Mouse (Mus musculus) limb, embryonic 11.5 days (tissue): ENCODE measurements at regions not wholly inside any gene's neighbourhood (a gene's known extent, or its start where the extent isn't known, plus 50 kb on each side); places are given as distances from the start of the nearest gene placed in this dataset.
"Not testable (repeated sequence)": the region's sequence is repeated elsewhere in the genome, so short reads cannot be mapped to it uniquely, and the experiment has no call there.

ENCODE experiments used
- ATAC-seq: fragments of 200-750 bp; cut with Nextera tagmentation; 2 replicates; pipeline ENCODE4 v1.8.0; 2017; ENCODE audit warnings: low read depth; ENCODE audit not compliant: insufficient number of reproducible peaks, low FRiP score, low TSS enrichment
- DNase-seq: peaks from one replicate; pipeline ENCODE4 v3.0.0-alpha.2; 2015; ENCODE audit warnings: low spot score
- H3K27ac ChIP-seq: fragments of 300-500 bp; sonication (generic); replicated peaks from 2 replicates; pipeline ENCODE4 v1.5.1; 2014; ENCODE audit warnings: low read depth, mild to moderate bottlenecking, low read length
- H3K27me3 ChIP-seq: fragments of 300-500 bp; sonication (generic); 2 replicates; pipeline ENCODE4 v1.6.1; 2014; ENCODE audit warnings: mild to moderate bottlenecking, low read length, mixed read lengths; ENCODE audit not compliant: control insufficient read depth, insufficient read depth
- H3K36me3 ChIP-seq: fragments of 300-500 bp; sonication (generic); 2 replicates; pipeline ENCODE4 v1.6.1; 2014; ENCODE audit warnings: mild to moderate bottlenecking, low read length, moderate library complexity, mixed read lengths; ENCODE audit not compliant: control insufficient read depth, insufficient read depth
- H3K4me1 ChIP-seq: fragments of 300-500 bp; sonication (generic); 2 replicates; pipeline ENCODE4 v1.6.1; 2014; ENCODE audit warnings: low read length, mixed read lengths; ENCODE audit not compliant: control insufficient read depth, insufficient read depth
- H3K4me2 ChIP-seq: fragments of 300-500 bp; sonication (generic); 2 replicates; pipeline ENCODE4 v1.6.1; 2014; ENCODE audit warnings: low read depth, mild to moderate bottlenecking, moderate library complexity; ENCODE audit not compliant: severe bottlenecking
- H3K4me3 ChIP-seq: fragments of 300-500 bp; sonication (generic); 2 replicates; pipeline ENCODE4 v1.5.1; 2014; ENCODE audit warnings: low read depth, low read length
- H3K9ac ChIP-seq: fragments of 300-500 bp; sonication (generic); 2 replicates; pipeline ENCODE4 v1.6.1; 2014; ENCODE audit warnings: mild to moderate bottlenecking, low read length
- H3K9me3 ChIP-seq: fragments of 300-500 bp; sonication (generic); 2 replicates; pipeline ENCODE4 v1.6.1; 2016; ENCODE audit warnings: low read length; ENCODE audit not compliant: control insufficient read depth
- WGBS: fragments of 180-500 bp; shearing (Covaris S2); extraction: QIAGEN DNeasy Blood & Tissue Kit; methylation state at CpG from one replicate; pipeline ENCODE4 v1.1.7; 2014; 5-methylcytosine and 5-hydroxymethylcytosine counted together

DNA sequence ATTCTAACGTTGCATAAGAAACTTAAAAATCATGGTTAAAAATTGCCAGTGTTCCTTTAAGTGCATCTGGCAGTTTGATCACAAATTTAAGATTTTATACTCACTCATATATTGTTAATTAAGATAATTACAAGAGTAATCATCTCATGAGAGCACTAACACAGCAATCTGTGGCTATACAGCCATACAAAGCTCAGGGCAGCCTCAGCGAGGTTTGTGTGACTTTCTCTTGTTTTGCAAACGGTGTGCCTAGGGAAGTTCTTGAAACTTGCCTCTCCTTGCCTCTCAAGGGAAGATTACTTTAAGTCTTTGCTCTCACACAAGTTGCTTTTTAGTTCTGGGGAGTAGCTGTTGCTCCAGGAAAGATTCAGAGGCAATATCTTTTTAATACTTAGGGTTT, 58.1 kb upstream of the Slc1a4 start:
- Histone ChIP-seq H3K4me3 (no peak overlapping the region), H3K4me2 (no peak overlapping the region), H3K4me1 (no peaks in the 10 kb centered on the region), H3K9ac (no peak overlapping the region), H3K27me3 (no peaks in the 10 kb centered on the region), H3K27ac (no peak overlapping the region), H3K36me3 (no peaks in the 10 kb centered on the region), H3K9me3 (no peaks in the 10 kb centered on the region)
- no peak for DNase-seq
- ATAC-seq, result no peak
- 78% methylated on average over 3 of the region's 3 CpGs for WGBS

DNA sequence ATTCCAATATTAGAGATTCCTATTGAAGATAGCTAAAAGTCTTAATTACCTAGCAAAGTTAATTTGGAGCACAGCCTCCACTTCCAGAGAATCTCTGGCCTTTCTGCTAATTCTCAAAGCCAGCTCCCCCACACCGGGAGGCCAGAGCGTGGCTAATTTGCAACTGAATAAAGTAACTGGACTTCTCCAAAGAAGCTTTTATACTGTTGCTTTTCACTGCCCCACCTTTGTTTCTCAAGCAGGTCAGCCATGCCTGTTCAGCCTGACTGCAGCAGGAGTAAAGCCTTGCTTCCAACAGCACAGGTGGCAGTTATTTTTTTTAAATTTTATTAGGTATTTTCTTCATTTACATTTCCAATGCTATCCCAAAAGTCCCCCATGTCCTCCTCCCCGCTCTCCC, 60.8 kb upstream of the Slc1a4 start:
- H3K4me2 ChIP-seq, ATAC-seq, H3K36me3 ChIP-seq, H3K27me3 ChIP-seq, H3K27ac ChIP-seq, H3K9ac ChIP-seq, H3K4me1 ChIP-seq, DNase-seq, H3K4me3 ChIP-seq, H3K9me3 ChIP-seq: not testable (repeated sequence)
- 86% methylated on average over 3 of the region's 3 CpGs for WGBS

DNA sequence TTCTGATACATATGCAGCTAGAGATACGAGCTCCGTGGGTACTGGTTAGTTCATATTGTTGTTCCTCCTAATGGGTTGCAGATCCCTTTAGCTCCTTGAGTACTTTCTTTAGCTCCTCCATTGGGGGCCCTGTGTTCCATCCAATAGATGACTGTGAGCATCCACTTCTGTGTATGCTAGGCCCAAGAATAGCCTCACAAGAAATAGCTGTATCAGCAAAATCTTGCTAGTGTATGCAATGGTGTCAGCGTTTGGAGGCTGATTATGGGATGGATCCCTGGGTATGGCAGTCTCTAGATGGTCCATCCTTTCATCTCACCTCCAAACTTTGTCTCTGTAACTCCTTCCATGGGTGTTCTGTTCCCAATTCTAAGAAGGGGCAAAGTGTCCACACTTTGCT, 61.3 kb upstream of the Slc1a4 start:
- H3K27ac ChIP-seq, ATAC-seq, H3K36me3 ChIP-seq, H3K4me1 ChIP-seq, H3K9ac ChIP-seq, H3K9me3 ChIP-seq, DNase-seq, H3K4me3 ChIP-seq, H3K4me2 ChIP-seq, H3K27me3 ChIP-seq: not testable (repeated sequence)
- whole genome bisulfite sequencing, result 83% methylated on average over 3 of the region's 3 CpGs

DNA sequence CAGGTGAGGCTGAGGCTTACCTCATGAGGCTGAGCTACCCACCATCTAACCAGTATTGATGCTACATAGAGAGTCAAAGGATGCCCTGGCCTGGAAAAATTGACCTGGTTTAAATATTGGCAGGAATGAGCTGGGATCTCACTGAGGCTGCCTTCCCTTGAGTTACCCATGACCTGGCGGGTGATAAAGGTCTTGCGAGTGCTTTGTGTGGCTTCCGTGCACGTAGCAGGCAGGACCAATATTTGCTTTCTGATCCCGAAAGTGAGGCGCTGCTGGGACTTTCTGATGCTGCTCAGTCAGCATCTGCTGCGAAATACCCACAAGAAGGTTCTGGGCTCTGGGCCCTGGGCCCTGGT, 63.3 kb upstream of the Slc1a4 start:
- ATAC-seq, result no peak
- WGBS, result 95% methylated on average over 7 of the region's 7 CpGs

DNA sequence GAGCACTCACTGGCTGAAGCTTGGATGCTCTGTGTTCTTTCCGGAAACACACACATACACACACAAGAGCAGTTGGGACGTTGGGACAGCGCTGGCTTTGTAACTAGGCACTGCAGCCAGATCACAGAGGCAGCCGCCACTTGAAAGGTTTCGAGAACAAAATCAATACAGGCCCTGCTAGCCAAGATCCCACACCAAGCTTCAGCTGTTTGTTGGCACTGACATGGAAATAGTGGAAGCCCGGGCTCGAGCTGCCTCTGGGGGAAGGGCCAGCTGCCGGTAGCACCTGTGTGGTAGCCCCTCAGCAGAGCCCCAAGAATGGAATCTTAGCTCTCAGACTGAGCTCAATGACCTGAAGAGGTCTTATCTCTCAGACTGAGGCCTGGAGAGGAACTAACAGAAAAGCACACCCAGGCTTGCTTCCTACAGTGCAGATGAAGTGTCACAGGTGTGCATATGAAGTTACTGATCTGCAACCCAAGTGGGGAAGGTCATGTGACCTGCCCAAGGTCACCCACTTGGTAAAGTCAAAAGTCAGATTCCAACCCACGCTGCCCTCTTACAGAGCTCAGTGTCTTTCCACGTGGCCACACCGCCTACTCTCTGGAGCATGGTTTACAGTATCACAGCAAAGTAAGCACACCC, 63.8 kb upstream of the Slc1a4 start:
- H3K9me3 ChIP-seq, result no peaks in the 10 kb centered on the region
- no peak overlapping the region for H3K27ac ChIP-seq
- ATAC-seq (no peak), DNase-seq (no peak)
- no peak overlapping the region for H3K4me2 ChIP-seq
- H3K36me3 ChIP-seq, result no peaks in the 10 kb centered on the region
- no peak overlapping the region for H3K4me3 ChIP-seq
- no peak overlapping the region for H3K9ac ChIP-seq
- H3K4me1 ChIP-seq, result no peaks in the 10 kb centered on the region
- WGBS, result 77% methylated on average over 11 of the region's 11 CpGs
- no peaks in the 10 kb centered on the region for H3K27me3 ChIP-seq

More for the DNA sequence above, 63.3 kb upstream of the Slc1a4 start:
- Histone ChIP-seq H3K4me1 (no peaks in the 10 kb centered on the region), H3K4me2 (no peak overlapping the region), H3K4me3 (no peak overlapping the region), H3K9ac (no peak overlapping the region), H3K36me3 (no peaks in the 10 kb centered on the region), H3K27me3 (no peaks in the 10 kb centered on the region), H3K27ac (no peak overlapping the region), H3K9me3 (no peaks in the 10 kb centered on the region)
- no peak for DNase-seq

DNA sequence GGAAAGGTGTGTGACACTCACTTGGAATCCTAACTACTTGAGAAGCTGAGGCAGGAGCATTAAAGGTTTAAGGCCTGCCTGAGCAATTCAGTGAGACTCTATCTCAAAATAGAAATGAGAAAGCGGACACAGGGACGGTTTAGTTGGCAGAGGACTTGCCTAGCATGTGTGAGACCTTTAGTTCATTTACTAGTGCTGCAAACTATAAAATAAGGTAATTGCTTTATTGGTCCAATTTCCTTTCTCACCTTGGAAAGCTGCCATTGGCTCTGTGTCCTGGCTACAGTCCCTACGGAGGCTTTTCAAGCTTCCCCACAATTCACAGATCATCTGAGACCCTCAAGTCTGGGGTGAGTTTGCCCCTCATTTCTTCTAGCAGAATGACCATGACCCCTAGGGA, 64.4 kb upstream of the Slc1a4 start:
- no peak overlapping the region for H3K9ac ChIP-seq
- H3K4me2 ChIP-seq, result no peak overlapping the region
- no peaks in the 10 kb centered on the region for H3K9me3 ChIP-seq
- no peaks in the 10 kb centered on the region for H3K4me1 ChIP-seq
- DNase-seq (no peak), ATAC-seq (no peak)
- 47% methylated on average over 3 of the region's 3 CpGs for whole genome bisulfite sequencing
- H3K27ac ChIP-seq, result no peak overlapping the region
- H3K4me3 ChIP-seq, result no peak overlapping the region
- no peaks in the 10 kb centered on the region for H3K27me3 ChIP-seq
- no peaks in the 10 kb centered on the region for H3K36me3 ChIP-seq

DNA sequence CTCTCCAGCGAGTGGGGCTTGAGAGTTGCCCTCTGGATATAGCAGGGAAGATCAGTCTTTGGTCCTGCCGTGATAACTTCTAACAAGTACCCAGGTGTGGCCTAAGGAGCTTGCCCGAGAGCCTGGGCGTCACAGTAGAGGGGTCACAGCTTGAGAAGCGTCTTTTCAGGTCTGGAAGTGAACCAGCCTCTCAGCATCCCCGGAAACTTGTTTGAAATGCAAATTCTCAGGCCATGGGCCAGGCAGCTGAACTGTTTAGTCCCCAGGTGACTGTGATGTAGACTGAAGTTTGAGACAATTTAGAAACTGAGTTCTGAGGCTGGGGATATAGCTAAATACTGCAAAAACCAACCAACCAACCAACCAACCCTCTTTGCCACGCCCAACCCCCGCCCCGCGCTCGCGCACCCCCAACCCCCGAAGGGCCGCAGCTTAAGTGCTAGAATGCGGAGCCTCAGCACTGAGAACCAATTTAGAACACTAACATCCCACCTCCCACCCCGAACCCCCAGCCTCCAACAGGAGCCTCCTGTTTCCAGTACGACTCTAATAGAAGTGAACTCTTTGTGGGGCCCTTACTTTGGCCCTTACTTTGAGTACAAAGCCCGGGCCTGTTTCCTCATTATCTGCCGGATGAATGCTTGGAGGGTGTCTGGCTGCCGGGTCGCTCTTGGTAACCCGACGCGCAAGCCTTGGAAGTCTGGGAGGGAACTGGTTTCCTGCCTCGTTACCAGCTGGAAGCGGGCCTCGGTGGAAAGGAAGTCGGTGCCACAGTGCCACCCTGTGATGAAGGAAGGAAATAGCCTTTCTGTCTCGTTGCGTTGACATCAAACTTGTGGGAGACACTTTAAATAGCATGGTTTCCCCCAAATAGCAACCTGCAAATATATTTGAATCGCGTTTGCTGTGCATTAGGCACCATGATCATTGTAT, 68.1 kb upstream of the Slc1a4 start:
- 0 out of 2 replicates have a peak overlapping the region, but pooled peaks have one; percentile 62 for H3K27ac ChIP-seq
- no peaks in the 10 kb centered on the region for H3K9me3 ChIP-seq
- H3K4me3 ChIP-seq, result peak overlapping the region; percentile 22; the same call in 1 of the 2 replicates
- H3K4me1 ChIP-seq, result no peaks in the 10 kb centered on the region
- ATAC-seq (peak; percentile 80; the same call in 1 of the 2 replicates), DNase-seq (peak; percentile 91)
- H3K4me2 ChIP-seq, result peak overlapping the region; percentile 48
- no peaks in the 10 kb centered on the region for H3K27me3 ChIP-seq
- WGBS, result 6% methylated on average over 32 of the region's 32 CpGs
- H3K9ac ChIP-seq, result peak overlapping the region; percentile 40
- H3K36me3 ChIP-seq, result no peaks in the 10 kb centered on the region

DNA sequence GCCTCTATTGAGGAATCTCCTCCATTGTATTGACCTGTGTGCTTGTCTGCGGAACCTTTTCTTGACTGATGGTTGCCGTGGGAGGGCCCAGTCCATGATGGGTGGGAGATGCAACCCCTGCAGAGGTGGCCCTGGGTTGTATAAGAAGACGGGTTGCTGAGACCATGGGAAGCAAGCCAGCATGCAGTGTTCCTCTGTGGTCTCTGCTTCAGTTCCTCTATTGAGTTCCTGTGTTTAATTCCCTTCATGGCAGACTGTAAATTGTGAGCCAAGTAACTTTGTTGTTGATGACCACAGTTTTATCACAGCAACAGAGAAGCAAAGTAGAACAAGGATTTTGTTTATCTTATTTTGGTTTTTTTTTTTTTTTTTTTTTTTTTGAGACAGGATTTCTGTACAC, 70.9 kb upstream of the Slc1a4 start:
- Histone ChIP-seq H3K4me1 (no peaks in the 10 kb centered on the region), H3K9ac (no peak overlapping the region), H3K27ac (no peak overlapping the region), H3K4me3 (no peak overlapping the region), H3K27me3 (no peaks in the 10 kb centered on the region), H3K36me3 (no peaks in the 10 kb centered on the region), H3K9me3 (no peaks in the 10 kb centered on the region), H3K4me2 (no peak overlapping the region)
- 85% methylated on average over 3 of the region's 3 CpGs for WGBS
- no peak for DNase-seq
- no peak for ATAC-seq
